Mouse (Mus musculus) thymus, adult 2 months (tissue): ENCODE data around the gene Cep78.

Experiments used
- CTCF ChIP-seq: fragments of 200-500 bp; IDR thresholded peaks from 2 replicates; pipeline ENCODE4 v1.5.1; 2012; ENCODE audit warnings: mild to moderate bottlenecking, control low read depth, low read length, moderate library complexity, borderline replicate concordance; ENCODE audit not compliant: control insufficient read depth, poor library complexity, insufficient read depth; ENCODE audit errors: extremely low read depth
- POLR2A ChIP-seq: fragments of 200-500 bp; IDR thresholded peaks from 2 replicates; pipeline ENCODE4 v1.6.1; 2012; ENCODE audit warnings: mild to moderate bottlenecking, low read length, control low read depth, moderate library complexity; ENCODE audit not compliant: control insufficient read depth, poor library complexity, insufficient read depth; ENCODE audit errors: extremely low read depth

DNA sequence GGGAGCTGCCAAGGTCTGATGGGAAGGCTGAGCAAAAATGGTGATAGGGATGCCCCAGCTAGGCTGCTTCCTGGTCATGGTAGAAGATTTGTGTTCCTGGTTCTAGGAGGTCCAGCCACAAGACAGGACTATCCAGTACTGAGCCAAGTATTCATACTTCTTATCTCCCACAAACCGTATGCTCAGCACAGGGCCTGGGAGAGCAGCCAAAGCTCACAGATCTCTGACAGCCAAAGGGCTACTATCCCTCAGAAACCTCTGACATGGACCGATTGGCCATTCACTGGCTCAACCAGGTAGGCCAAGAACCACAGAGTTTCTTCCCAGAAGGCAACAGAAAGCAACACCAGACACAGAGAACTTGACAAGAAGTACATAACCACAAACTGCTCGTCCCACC, 73.8 kb downstream of the Cep78 start:
- no peak for TF ChIP-seq CTCF
- no peak for TF ChIP-seq POLR2A
